Mouse (Mus musculus): ENCODE data around the gene Pepd.

Pepd gene

DNA sequence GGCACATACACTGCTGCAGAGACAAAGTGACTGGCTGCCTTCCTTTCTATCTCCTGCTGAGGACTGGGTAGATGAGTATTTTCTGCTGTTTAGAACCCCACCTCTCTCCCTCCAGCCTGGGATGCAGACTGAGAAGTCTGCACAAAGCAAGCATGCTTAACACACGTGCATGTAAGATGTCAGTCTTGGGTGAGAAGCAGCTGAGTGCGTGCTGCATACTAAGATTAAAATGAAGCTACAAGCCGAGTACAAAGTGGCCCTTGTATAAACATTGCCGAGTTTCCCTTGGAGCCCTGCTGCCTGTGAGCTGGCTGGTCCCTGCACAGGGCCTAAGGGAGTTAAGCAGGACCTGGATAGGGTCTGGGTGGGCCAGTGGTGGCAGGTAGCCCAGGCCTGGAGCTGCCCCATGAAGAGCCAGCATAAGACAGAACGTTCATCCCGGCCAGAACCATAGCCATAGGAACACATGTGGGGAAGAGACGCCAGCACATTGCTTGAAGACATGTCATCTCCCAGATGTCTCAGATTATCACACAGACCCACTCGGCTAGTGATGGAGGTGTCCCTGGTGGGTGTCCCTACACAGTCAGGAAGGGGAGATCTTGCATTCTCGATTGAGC, 115.7 kb downstream of the Pepd start:
- no peak for DNase-seq (ENCODE audit: low spot score)

GRCm38 (mm10) chr7:35028559-35028958, 116.4 kb downstream of the Pepd start:
- DNase-seq (ENCODE audit: low spot score): no peak

DNA sequence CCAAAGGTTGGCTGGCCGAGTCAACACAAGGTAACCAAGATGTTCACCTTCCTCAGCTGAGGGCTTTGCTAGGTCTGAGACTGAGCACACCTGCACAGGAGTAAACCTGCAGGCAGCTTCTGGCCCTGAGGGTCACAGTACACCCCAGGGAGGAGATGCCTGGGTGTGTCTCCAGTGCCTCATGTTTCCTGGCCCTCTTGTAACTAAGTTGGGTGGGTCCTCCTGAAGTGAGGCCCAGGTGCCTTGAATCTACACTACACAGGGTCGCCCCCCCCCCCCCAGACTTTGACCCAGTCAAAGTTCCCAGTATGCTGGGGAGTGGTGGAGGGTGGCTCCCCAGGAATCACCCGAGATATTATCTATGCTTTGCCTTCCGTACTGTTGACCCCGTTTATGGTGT, 117.0 kb downstream of the Pepd start:
- DNase-seq (ENCODE audit: low spot score): no peak

DNA sequence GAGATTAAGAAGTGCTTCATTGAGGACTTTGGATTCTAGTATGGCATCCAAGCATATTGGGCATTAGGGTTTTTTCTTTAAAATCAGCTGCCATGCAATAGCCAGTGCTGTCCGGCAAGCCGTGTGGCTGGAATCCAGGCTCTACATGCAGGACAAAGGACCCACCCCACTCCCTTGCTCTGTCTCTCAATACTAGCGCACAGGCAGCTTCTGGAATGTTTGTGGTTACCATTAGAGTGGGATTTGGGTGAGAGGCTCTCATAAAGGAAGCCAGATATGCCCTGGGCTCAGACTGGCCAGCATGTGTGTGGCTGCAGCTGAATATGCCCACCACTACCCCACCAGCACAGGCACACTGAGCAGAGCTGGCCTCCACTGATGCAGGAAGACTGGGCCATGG, 117.5 kb downstream of the Pepd start:
- DNase-seq (ENCODE audit: low spot score): no peak

GRCm38 (mm10) chr7:35030567-35030966, 118.4 kb downstream of the Pepd start:
- no peak for DNase-seq (ENCODE audit: low spot score)

DNA sequence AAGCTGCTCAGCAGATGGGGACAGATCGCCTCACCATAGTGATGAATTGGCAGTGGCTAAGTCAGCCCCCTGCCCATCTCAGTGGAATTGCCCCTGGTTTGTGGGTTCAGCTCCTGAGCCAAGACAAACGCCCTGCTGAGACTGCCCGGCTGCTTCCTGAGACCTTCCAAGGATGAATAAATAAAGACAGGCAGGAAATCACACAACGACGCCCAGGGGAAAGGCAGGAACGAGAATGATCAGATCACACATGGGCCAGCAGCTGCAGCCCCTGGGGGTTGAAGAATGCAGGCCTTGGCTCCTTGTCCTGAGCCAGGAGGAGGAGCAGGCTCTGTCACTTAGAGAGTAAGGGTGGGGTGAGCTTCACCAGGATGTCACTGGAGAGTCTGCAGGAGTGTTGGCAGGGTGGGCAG, 123.0 kb downstream of the Pepd start:
- no peak for DNase-seq (ENCODE audit: low spot score)

GRCm38 (mm10) chr7:35035565-35035964, 123.4 kb downstream of the Pepd start:
- DNase-seq (ENCODE audit: low spot score): no peak

- DNase-seq (ENCODE audit: low spot score): no peak
These were observed 124.1 kb downstream of the Pepd start for GRCm38 (mm10) chr7:35036266-35036731.

DNA sequence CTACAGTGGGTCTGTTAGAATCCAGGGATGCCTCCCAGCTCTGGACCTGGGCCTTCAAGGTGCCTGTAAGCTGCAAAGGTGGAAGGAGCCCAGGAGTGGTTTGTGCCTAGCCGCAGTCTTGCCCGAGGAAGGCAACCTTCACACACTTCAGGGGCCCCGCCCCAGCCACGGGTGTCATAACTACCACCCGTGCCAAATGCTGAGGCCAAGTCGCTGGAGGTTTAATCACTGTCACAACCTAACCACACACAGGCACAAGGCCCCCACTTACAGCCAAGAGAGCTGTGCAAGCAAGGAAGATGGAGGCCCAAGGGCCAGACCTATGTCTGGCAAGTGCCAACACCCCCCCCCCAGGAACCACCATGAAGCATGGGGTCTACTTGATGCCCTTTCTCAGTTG, 125.2 kb downstream of the Pepd start:
- no peak for DNase-seq (ENCODE audit: low spot score)

DNA sequence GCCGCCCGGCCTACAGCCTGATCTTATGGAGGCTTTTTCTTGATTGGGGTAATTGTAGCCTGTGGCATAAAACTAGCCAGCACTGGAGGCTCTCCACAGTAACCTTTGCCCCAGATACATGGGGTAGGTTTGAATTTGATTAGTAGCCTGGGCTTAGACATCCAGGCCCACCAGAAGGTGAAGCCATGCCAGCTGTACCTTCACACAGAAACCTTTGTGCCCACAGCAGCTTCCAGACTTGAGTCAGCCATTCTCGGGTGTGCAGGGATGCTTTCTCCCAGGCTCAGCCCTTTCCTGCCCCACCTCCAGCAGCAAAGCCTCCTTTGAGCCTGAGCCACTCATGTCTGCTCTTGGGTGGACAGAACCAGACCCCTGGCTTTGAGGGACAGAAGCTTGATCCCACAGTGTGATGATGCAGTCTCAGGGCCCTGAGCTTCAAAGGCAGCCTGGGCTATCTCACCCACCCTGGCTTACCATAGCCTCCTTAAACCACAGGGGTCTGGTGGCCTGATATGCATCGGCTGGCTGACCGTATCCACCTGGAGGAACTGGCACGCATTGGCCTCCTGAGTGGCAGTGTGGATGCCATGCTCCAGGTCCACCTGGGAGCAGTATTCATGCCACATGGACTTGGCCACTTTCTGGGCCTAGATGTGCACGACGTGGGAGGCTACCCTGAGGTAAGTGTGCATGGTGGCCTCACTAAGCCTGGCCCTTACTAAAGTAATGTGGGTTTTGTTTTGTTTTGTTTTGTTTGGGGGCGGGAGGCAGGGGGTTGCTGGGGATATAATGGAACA, 128.2 kb downstream of the Pepd start:
- no peak for DNase-seq (ENCODE audit: low spot score)

GRCm38 (mm10) chr7:35041286-35042208, 129.4 kb downstream of the Pepd start:
- no peak for DNase-seq (ENCODE audit: low spot score)

DNA sequence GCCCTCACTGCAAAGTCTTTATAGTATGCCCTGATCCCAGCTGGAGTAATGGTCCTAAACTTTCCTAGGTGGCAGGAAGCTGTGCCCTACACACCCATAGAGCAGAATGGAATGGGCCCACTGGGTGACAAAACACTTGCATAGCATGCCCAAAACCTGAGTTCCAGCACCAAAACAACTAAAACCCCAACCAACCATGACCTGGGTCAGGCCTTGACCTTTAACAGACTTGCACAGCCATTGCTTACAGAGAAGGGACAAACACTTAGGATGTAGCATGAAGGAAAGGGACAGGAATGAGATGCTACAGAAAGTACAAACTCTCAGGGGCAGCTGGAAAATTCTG, 130.0 kb downstream of the Pepd start:
- DNase-seq (ENCODE audit: low spot score): no peak

DNA sequence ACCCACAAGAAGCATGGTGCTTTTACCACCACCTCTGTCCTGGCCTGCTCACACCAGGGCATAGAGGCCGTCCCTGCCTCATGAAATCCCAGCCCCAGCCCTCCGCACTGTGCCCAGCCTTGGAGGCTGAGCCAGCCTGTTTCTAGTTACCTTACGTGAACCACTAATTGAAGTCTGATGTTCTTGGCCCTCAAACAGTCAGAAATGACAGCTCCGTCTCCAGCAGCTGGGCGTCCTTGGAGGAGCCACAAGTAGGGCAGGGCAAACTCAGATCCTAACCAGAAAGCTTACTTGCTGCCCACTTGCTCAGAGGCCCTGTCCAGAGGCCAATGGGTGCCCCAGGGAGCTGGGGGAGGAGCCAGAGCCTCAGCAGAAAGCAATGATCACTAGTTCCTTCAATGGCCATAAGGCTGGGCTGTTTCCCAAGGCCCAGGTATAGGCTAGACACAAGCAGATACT, 130.6 kb downstream of the Pepd start:
- DNase-seq (ENCODE audit: low spot score): no peak

DNA sequence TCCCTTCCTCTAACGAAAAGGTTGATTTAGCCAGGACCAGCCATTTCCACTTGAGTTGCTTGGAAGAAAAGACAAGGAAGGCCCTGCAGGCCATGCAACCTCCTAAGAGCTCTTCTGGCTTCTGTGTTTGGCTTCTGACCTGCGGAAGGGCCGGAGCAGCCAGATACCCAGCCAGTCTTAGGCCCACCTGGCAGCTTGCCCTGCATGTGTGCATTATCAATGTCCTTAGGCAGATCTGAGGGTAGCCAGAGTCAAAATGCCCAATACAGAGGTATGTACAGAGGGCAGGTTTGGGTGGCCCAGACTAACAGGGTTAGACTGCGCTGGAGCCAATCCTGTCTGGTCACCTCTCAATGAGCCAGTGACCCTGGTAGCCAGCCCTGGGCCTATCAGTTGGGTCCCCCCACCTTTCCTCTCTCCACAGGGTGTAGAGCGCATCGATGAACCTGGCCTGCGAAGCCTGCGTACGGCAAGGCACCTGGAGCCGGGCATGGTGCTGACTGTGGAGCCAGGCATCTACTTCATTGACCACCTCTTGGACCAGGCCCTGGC, 131.2 kb downstream of the Pepd start:
- no peak for DNase-seq (ENCODE audit: low spot score)

GRCm38 (mm10) chr7:35044719-35045118, 132.5 kb downstream of the Pepd start:
- no peak for DNase-seq (ENCODE audit: low spot score)

DNA sequence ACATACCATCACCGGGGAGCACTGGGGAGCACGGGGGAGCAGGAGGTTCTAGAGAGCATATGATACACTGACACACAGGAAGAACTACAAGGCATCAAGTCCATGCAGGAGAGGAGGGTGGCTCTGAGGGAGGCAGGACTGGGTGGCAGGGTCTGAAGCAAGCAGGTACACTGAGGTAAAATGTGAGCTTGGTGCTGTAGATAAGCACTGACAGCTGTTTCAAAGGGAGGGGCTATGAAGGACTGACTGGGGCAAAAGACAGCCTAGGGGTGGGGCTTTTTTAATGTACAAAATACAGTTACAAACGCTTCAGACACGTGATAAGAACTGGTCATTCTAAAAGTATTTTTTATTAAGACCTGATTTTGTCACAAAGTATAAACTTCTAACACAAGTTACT, 133.9 kb downstream of the Pepd start:
- DNase-seq (ENCODE audit: low spot score): no peak

- no peak for DNase-seq (ENCODE audit: low spot score)
These were observed 138.4 kb downstream of the Pepd start for GRCm38 (mm10) chr7:35050540-35050939.

DNA sequence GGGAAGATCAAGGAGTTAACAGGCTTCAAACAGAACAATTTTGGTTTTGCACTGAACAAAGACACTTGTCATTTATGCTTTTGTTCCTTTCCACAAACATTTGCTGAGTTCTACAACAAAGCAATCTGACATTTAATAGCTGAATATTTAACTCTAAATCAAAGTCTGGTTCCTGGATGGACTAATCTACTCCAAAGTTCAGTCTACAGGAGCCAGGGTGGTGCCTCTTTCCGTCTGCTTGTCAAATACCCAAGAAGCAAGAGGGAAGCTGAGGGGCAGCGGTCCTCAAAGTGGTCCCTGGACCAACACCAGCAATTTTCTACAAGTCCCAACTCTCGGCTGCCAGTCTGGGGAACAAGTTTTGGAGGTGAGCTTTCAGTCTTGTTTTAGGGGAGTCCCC, 141.0 kb downstream of the Pepd start:
- DNase-seq (ENCODE audit: low spot score): no peak

- DNase-seq (ENCODE audit: low spot score): no peak
These were observed 142.1 kb downstream of the Pepd start for GRCm38 (mm10) chr7:35054286-35054685.

GRCm38 (mm10) chr7:35054977-35055618, 142.9 kb downstream of the Pepd start:
- DNase-seq (ENCODE audit: low spot score): no peak

DNA sequence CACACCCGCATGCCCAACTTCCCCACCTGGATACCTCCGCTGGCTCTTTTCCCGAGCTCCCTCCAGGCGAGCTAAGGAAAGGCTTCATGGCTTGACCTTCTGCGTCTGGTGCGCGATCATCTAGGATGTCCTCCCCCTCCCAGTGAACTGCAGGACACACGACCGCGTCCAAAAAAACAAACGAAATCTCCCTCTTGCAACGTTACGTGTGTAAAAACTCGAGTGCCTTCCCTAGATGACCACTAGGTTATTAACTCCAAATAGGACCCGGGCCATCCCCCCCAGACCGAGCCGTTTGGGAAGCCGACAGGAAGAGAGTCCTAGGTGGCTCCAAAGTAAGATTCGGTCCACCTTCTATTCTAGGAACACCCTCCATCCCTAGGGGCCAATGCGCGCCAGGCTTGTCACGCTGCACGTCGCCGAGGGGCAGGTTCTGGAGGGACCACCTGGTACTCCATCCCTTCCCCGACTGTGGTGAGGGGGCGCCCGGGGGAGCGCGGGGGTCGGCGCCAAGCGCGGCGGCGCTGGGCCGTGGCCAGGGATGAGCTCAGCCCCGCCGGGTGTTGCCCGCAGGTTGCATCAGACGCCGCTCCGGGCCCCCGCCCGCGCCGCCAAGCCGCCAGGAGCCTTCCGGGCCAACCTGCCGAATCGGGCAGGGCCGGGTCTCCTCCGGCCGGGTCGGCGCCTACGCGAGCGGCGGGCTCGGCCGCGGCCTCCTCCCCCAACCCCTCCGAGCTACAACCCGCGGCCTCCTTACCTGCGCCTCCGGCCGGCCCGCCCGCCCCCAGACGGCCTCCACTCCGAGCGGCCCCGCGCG, 143.6 kb downstream of the Pepd start:
- DNase-seq (ENCODE audit: low spot score): peak; percentile 29

Data from layer of hippocampus, adult 9-10 months (tissue).